Mouse (Mus musculus) myocyte (in vitro differentiated cells): ENCODE data around the gene Car5a. TPM values are rescaled to one million over a fixed set of nuclear protein-coding genes. Genes with fewer than 3 reads are reported as not detected.

Source experiments
- H3K27me3 ChIP-seq: one replicate; pipeline ENCODE4 v1.6.1; 2011; ENCODE audit not compliant: control insufficient read depth, insufficient read depth, insufficient read length
- H3K36me3 ChIP-seq: one replicate; pipeline ENCODE4 v1.6.1; 2011; ENCODE audit not compliant: control insufficient read depth, insufficient read depth
- H3K4me2 ChIP-seq: one replicate; pipeline ENCODE4 v1.6.1; 2011; ENCODE audit warnings: low read depth, control low read depth
- H3K4me3 ChIP-seq: one replicate; pipeline ENCODE4 v1.5.1; 2011; ENCODE audit warnings: mild to moderate bottlenecking, control low read depth, moderate library complexity
- H3K79me2 ChIP-seq: one replicate; pipeline ENCODE4 v1.6.1; 2011; ENCODE audit not compliant: control insufficient read depth, insufficient read depth
- H3ac ChIP-seq: one replicate; pipeline ENCODE4 v1.6.1; 2011; ENCODE audit not compliant: control insufficient read depth, insufficient read length
- CEBPB ChIP-seq: IDR thresholded peaks from 2 replicates; pipeline ENCODE4 v1.6.1; 2011; ENCODE audit warnings: mild to moderate bottlenecking, moderate library complexity; ENCODE audit not compliant: poor library complexity, insufficient read depth, severe bottlenecking
- E2F4 ChIP-seq: IDR thresholded peaks from one replicate; pipeline ENCODE4 v1.6.1; 2011; ENCODE audit warnings: mild to moderate bottlenecking, control low read depth, moderate library complexity; ENCODE audit not compliant: insufficient read depth
- MAX ChIP-seq: IDR thresholded peaks from one replicate; pipeline ENCODE4 v1.6.1; 2011; ENCODE audit warnings: low read depth, mild to moderate bottlenecking, control low read depth
- MYOD1 ChIP-seq, 3 experiments: IDR thresholded peaks; one replicate each; pipeline ENCODE4 v1.6.1; 2011; ENCODE audit warnings: control low read depth in 2 of 3, low read depth in 2 of 3, mild to moderate bottlenecking in 2 of 3, moderate library complexity in 1 of 3; ENCODE audit not compliant: insufficient read length in 2 of 3, control insufficient read depth in 1 of 3
- MYOG ChIP-seq, 3 experiments: IDR thresholded peaks; one replicate each; pipeline ENCODE4 v1.6.1; 2011; ENCODE audit warnings: control low read depth in 2 of 3, low read depth in 2 of 3, mild to moderate bottlenecking in 2 of 3; ENCODE audit not compliant: insufficient read length in 2 of 3, control insufficient read depth in 1 of 3, insufficient read depth in 1 of 3
- POLR2A ChIP-seq: IDR thresholded peaks from one replicate; pipeline ENCODE4 v1.6.1; 2011; ENCODE audit warnings: low read depth, mild to moderate bottlenecking, control low read depth, moderate library complexity; ENCODE audit not compliant: insufficient read length
- POLR2AphosphoS2 ChIP-seq: IDR thresholded peaks from one replicate; pipeline ENCODE4 v1.6.1; 2011; ENCODE audit warnings: low read depth, control low read depth; ENCODE audit not compliant: insufficient read length
- REST ChIP-seq: IDR thresholded peaks from one replicate; pipeline ENCODE4 v1.6.1; 2011; ENCODE audit warnings: mild to moderate bottlenecking, control low read depth, moderate library complexity; ENCODE audit not compliant: insufficient read depth, insufficient read length
- SRF ChIP-seq: IDR thresholded peaks from one replicate; pipeline ENCODE4 v1.6.1; 2011; ENCODE audit warnings: low read depth; ENCODE audit not compliant: control insufficient read depth, insufficient read length
- TCF12 ChIP-seq: IDR thresholded peaks from one replicate; pipeline ENCODE4 v1.6.1; 2011; ENCODE audit warnings: mild to moderate bottlenecking, control low read depth; ENCODE audit not compliant: poor library complexity, insufficient read depth, severe bottlenecking
- TCF3 ChIP-seq: IDR thresholded peaks from one replicate; pipeline ENCODE4 v1.6.1; 2011; ENCODE audit warnings: low read depth, control low read depth; ENCODE audit not compliant: insufficient read length
- USF1 ChIP-seq: IDR thresholded peaks from one replicate; pipeline ENCODE4 v1.6.1; 2011; ENCODE audit warnings: low read depth, mild to moderate bottlenecking, control low read depth, moderate library complexity
- polyA plus RNA-seq: library from polyadenylated mRNA; unstranded; fragments of >200 nt; fragmentation: generic; extraction: Trizol; gene quantifications from one replicate; pipeline ENCODE4 v1.2.1, GENCODE M21; 2012; ENCODE audit warnings: missing spikeins

The Car5a gene
- polyA plus RNA-seq, 1 experiment: not detected

- peak overlapping the region; percentile 76 for H3K4me2 ChIP-seq
- H3K27me3 ChIP-seq: no peaks in the 10 kb centered on the region
- TF ChIP-seq POLR2A: no peak
- TF ChIP-seq POLR2AphosphoS2: no peak
- TF ChIP-seq MAX: no peak
- TF ChIP-seq USF1: no peak
- no peak for TF ChIP-seq MYOG (IDR thresholded peaks at IDR 0.05; ENCODE audit: control insufficient read depth in 1 of 3, insufficient read depth in 1 of 3, insufficient read length in 2 of 3, low read depth in 2 of 3)
- no peak for TF ChIP-seq TCF3
- TF ChIP-seq CEBPB: no peak
- TF ChIP-seq REST: no peak
- no peak for TF ChIP-seq TCF12
- no peak for TF ChIP-seq E2F4
- no peak for TF ChIP-seq MYOD1 (IDR thresholded peaks at IDR 0.05; ENCODE audit: control insufficient read depth in 1 of 3, insufficient read length in 2 of 3, low read depth in 2 of 3)
- no peak for TF ChIP-seq SRF
- H3K4me3 ChIP-seq: peak overlapping the region; percentile 70
- no peak overlapping the region for H3ac ChIP-seq
- H3K36me3 ChIP-seq: no peaks in the 10 kb centered on the region
- H3K79me2 ChIP-seq: peaks cover 40% of the 10 kb centered on the region
These were observed 7.4 kb upstream of the Car5a start for GRCm38 (mm10) chr8:121952122-121952521.

GRCm38 (mm10) chr8:121951656-121952009, 6.9 kb upstream of the Car5a start:
- TF ChIP-seq E2F4: no peak
- no peak for TF ChIP-seq MAX
- TF ChIP-seq CEBPB: no peak
- TF ChIP-seq MYOG (IDR thresholded peaks at IDR 0.05; ENCODE audit: control insufficient read depth in 1 of 3, insufficient read depth in 1 of 3, insufficient read length in 2 of 3, low read depth in 2 of 3): no peak
- no peak for TF ChIP-seq TCF12
- TF ChIP-seq POLR2AphosphoS2: no peak
- no peak for TF ChIP-seq SRF
- TF ChIP-seq USF1: no peak
- TF ChIP-seq MYOD1 (IDR thresholded peaks at IDR 0.05; ENCODE audit: control insufficient read depth in 1 of 3, insufficient read length in 2 of 3, low read depth in 2 of 3): no peak
- Histone ChIP-seq H3K4me2 (peak overlapping the region; percentile 76), H3K4me3 (peak overlapping the region; percentile 70), H3ac (peak overlapping the region; percentile 83), H3K36me3 (no peaks in the 10 kb centered on the region), H3K79me2 (peaks cover 35% of the 10 kb centered on the region), H3K27me3 (no peaks in the 10 kb centered on the region)

- Histone ChIP-seq H3K4me3 (peak overlapping the region; percentile 70), H3ac (peak overlapping the region; percentile 83), H3K79me2 (peaks cover 30% of the 10 kb centered on the region), H3K36me3 (no peaks in the 10 kb centered on the region), H3K4me2 (peak overlapping the region; percentile 76), H3K27me3 (no peaks in the 10 kb centered on the region)
- TF ChIP-seq SRF (no peak), MAX (no peak), TCF3 (peak; percentile 2), POLR2A (no peak)
These were observed 6.3 kb upstream of the Car5a start for GRCm38 (mm10) chr8:121950749-121951655.

- Histone ChIP-seq H3K79me2 (peaks cover 30% of the 10 kb centered on the region), H3K4me2 (peak overlapping the region; percentile 89), H3K4me3 (peak overlapping the region; percentile 70), H3ac (peak overlapping the region; percentile 83), H3K27me3 (no peaks in the 10 kb centered on the region), H3K36me3 (no peaks in the 10 kb centered on the region)
- TF ChIP-seq SRF (peak; percentile 66), CEBPB (no peak), MYOG (IDR thresholded peaks at IDR 0.05; ENCODE audit: control insufficient read depth in 1 of 3, insufficient read depth in 1 of 3, insufficient read length in 2 of 3, low read depth in 2 of 3) (peak in 1 of 3 experiments; percentile 50), POLR2AphosphoS2 (peak; percentile 54), POLR2A (peak; percentile 70), MYOD1 (IDR thresholded peaks at IDR 0.05; ENCODE audit: control insufficient read depth in 1 of 3, insufficient read length in 2 of 3, low read depth in 2 of 3) (peak in 1 of 3 experiments; percentile 15), TCF12 (no peak), MAX (peak; percentile 41), USF1 (peak; percentile 3)
These were observed 5.4 kb upstream of the Car5a start for GRCm38 (mm10) chr8:121949941-121950748.
